Mouse (Mus musculus) bone marrow, adult 2 months (tissue): ENCODE measurements at regions not wholly inside any gene's neighbourhood (a gene's known extent, or its start where the extent isn't known, plus 50 kb on each side); places are given as distances from the start of the nearest gene placed in this dataset.

ENCODE experiments used
- H3K27ac ChIP-seq: fragments of 200-500 bp; 2 replicates; pipeline ENCODE4 v1.5.1; 2012; ENCODE audit warnings: low read depth, mild to moderate bottlenecking, control low read depth, inconsistent platforms, low read length; ENCODE audit not compliant: control insufficient read depth, poor library complexity, insufficient read depth
- H3K4me1 ChIP-seq: fragments of 200-500 bp; 2 replicates; pipeline ENCODE4 v1.6.1; 2011; ENCODE audit warnings: low read length; ENCODE audit not compliant: control insufficient read depth, insufficient read depth
- H3K4me3 ChIP-seq: fragments of 200-500 bp; replicated peaks from 2 replicates; pipeline ENCODE3; 2011; ENCODE audit warnings: mild to moderate bottlenecking, low read depth, low read length, control low read depth; ENCODE audit not compliant: control insufficient read depth
- CTCF ChIP-seq: fragments of 200-500 bp; IDR thresholded peaks from 2 replicates; pipeline ENCODE4 v1.5.1; 2011; ENCODE audit warnings: low read length, control low read depth; ENCODE audit not compliant: control insufficient read depth, insufficient read depth
- POLR2A ChIP-seq: fragments of 200-500 bp; IDR thresholded peaks from 2 replicates; pipeline ENCODE4 v1.6.1; 2011; ENCODE audit warnings: low read depth, mild to moderate bottlenecking, control low read depth, low read length, borderline replicate concordance; ENCODE audit not compliant: control insufficient read depth
- WGBS: fragments of 180-500 bp; shearing (Covaris S2); methylation state at CpG from one replicate; pipeline ENCODE4 v1.1.7; 2018; 5-methylcytosine and 5-hydroxymethylcytosine counted together

- Histone ChIP-seq H3K27ac (no peak overlapping the region), H3K4me1 (no peaks in the 10 kb centered on the region), H3K4me3 (no peak overlapping the region)
- WGBS = 18% methylated on average over 3 of the region's 3 CpGs
- TF ChIP-seq POLR2A = no peak
- no peak for TF ChIP-seq CTCF
These were observed 86.9 kb downstream of the Fam124b start for GRCm38 (mm10) chr1:80131354-80131753.

DNA sequence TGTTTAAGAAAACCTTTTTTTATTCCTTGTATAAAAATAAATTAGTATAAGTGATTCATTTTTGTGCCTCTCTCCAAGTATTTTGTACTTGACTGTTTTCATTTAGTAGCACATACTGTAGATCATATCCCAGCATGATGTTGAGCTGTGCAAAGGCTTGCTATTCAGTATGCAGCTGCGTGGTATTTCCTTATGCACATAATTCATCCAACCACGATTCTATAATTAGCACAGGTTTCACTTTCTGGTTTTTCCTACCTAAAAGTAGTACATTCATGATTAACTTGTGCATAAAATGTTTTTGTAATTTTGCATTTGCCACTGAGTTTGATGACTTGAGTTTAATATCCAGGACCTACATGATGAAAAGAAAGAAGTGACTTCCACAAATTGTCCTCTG lies 94.3 kb downstream of the Fam124b start:
- 11% methylated on average over 2 of the region's 2 CpGs for WGBS
- no peak for TF ChIP-seq CTCF
- TF ChIP-seq POLR2A = no peak
- Histone ChIP-seq H3K27ac (no peak overlapping the region), H3K4me3 (no peak overlapping the region), H3K4me1 (no peaks in the 10 kb centered on the region)

DNA sequence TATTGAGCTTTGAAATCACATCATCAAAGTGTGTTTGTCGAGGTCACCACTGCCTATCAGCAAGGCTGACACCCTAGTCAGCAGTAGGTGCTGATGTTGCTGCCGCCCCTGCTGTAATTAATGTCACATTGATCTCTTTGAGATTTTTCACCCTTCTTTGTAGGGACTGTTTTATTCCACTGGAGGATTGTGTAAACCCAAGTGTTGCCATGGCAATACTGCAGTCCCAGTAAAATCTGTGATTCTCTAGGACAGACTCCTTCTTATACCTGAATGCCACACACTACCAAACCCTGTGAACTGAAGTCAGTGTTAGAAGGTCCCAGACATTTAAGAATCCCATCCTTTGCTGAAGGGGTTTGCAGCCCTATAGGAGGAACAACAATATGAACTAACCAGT lies 102.4 kb downstream of the Fam124b start:
- WGBS = 71% methylated on average over 2 of the region's 2 CpGs
- TF ChIP-seq CTCF (no peak), POLR2A (no peak)

GRCm38 (mm10) chr1:80107747-80108476 lies 110.4 kb downstream of the Fam124b start:
- WGBS = 53% methylated on average over 2 of the region's 2 CpGs
- TF ChIP-seq CTCF = no peak
- TF ChIP-seq POLR2A = no peak
- H3K4me3 ChIP-seq = no peak overlapping the region

More for the DNA sequence above, 102.4 kb downstream of the Fam124b start:
- Histone ChIP-seq H3K27ac (no peak overlapping the region), H3K4me3 (no peak overlapping the region), H3K4me1 (no peaks in the 10 kb centered on the region)

DNA sequence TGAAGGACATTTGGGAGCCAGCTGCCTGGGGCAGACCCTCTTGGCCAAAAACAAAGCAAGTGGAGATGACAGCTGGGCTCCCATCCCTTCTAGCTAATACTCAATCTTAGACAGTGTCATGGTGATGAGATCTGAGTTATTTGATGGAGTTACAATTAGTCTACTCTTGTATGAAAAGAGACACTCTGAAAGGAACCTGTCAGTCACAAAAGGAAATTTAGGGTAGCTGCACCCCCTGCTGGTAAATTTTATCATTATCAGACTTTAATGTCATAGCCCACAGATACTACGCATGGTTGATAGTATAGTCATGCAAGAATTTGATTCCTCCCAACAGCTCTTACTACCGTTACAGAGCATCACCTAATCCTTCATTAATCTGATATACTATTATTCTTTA lies 112.0 kb downstream of the Fam124b start:
- whole genome bisulfite sequencing = 61% methylated on average over 2 of the region's 2 CpGs
- TF ChIP-seq CTCF (no peak), POLR2A (no peak)
- no peaks in the 10 kb centered on the region for H3K4me1 ChIP-seq
- no peak overlapping the region for H3K27ac ChIP-seq
- H3K4me3 ChIP-seq = no peak overlapping the region

More at GRCm38 (mm10) chr1:80107747-80108476, 110.4 kb downstream of the Fam124b start:
- Histone ChIP-seq H3K4me1 (no peaks in the 10 kb centered on the region), H3K27ac (no peak overlapping the region)

- WGBS = 86% methylated on average over 1 of the region's 1 CpGs
- no peak overlapping the region for H3K27ac ChIP-seq
- no peak for TF ChIP-seq POLR2A
- no peak for TF ChIP-seq CTCF
- no peaks in the 10 kb centered on the region for H3K4me1 ChIP-seq
- no peak overlapping the region for H3K4me3 ChIP-seq
These were observed 120.0 kb downstream of the Fam124b start for GRCm38 (mm10) chr1:80098266-80098665.

GRCm38 (mm10) chr1:80091800-80092199 lies 126.5 kb downstream of the Fam124b start:
- Histone ChIP-seq H3K4me3 (no peak overlapping the region), H3K27ac (no peak overlapping the region), H3K4me1 (no peaks in the 10 kb centered on the region)
- TF ChIP-seq POLR2A = no peak
- no peak for TF ChIP-seq CTCF
- WGBS = 53% methylated on average over 2 of the region's 2 CpGs

DNA sequence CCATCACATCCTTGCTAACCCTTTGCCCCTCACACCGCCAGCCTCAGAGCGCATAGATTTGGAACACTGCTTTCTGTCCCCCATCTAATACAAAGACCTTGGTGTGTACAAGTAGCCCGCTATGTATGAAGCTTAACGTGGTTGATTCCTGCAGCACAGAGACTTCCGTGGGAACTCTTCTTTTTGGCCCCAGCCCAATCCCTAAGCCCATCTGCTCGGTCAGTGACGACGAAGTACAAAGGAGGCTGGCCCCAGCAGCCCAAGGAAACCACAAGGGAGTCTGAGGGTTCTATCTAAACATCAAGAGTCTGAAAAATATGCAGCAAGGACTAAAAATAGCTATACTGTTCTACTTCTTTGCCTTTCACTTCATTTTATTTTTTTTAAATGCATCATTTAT lies 126.9 kb downstream of the Fam124b start:
- WGBS = 22% methylated on average over 8 of the region's 8 CpGs
- Histone ChIP-seq H3K4me3 (no peak overlapping the region), H3K4me1 (no peaks in the 10 kb centered on the region), H3K27ac (no peak overlapping the region)
- no peak for TF ChIP-seq POLR2A
- TF ChIP-seq CTCF = no peak
